Mouse (Mus musculus): ENCODE data around the gene Spata45. TPM values are rescaled to one million over a fixed set of nuclear protein-coding genes. Genes with fewer than 3 reads are reported as not detected.
A peak's percentile ranks its signal among the peaks of the same experiment; 100 is the strongest.

Gene Spata45
- total and polyA plus RNA-seq, 3 experiments = 0.76 TPM; not detected in 2

GRCm38 (mm10) chr1:191021016-191021415 lies 15.4 kb upstream of the Spata45 start:
- H3K4me1 ChIP-seq (ENCODE audit: control insufficient read depth in 1 of 2, insufficient read depth in 2 of 2) = peaks cover 5 to 46% of the 10 kb centered on the region in 2 experiments
- no peaks in the 10 kb centered on the region for H3K9me3 ChIP-seq (replicated peaks; ENCODE audit: low read length)
- H3K36me3 ChIP-seq (replicated peaks in 1 of 2; ENCODE audit: control insufficient read depth in 1 of 2, insufficient read depth in 1 of 2, low read length in 1 of 2) = peaks cover 13 to 32% of the 10 kb centered on the region in 2 experiments
- in situ Hi-C loops (cut with MboI; ENCODE audit: low pct_ligation_motif_present, low pct_unique_long_range_greater_than_20kb, low sequenced_read_pairs) (no loop called here), dilution Hi-C loops (cut with MboI; ENCODE audit: extremely low pct_ligation_motif_present, extremely low pct_unique_long_range_greater_than_20kb, low sequenced_read_pairs) (no loop called here)
- peaks cover 19% of the 10 kb centered on the region for H3K79me2 ChIP-seq (replicated peaks; ENCODE audit: control insufficient read depth, extremely low read depth, insufficient read depth, poor library complexity, severe bottlenecking)
- H3K9ac ChIP-seq (ENCODE audit: insufficient read depth, low read depth) = peak overlapping the region; percentile 37
- no peaks in the 10 kb centered on the region for H3K27me3 ChIP-seq (replicated peaks)
- H3K27ac ChIP-seq (ENCODE audit: insufficient read depth, low read depth) = peak overlapping the region; percentile 95
- H3K4me3 ChIP-seq (replicated peaks in 1 of 3; ENCODE audit: low read depth in 2 of 3, low read length in 2 of 3, poor library complexity in 1 of 3) = peak overlapping the region in 1 of 3 experiments; percentile 7
- no peak for DNase-seq (ENCODE audit: extremely low read depth)
- H3K4me2 ChIP-seq (ENCODE audit: insufficient read depth, low read depth, poor library complexity, severe bottlenecking) = peak overlapping the region; percentile 69
- TF ChIP-seq MAZ (IDR thresholded peaks at IDR 0.05; ENCODE audit: low read depth, low read length) = no peak
- 0 out of 2 replicates have a peak, but pooled peaks have one; percentile 22 for TF ChIP-seq BHLHE40 (IDR thresholded peaks at IDR 0.05; ENCODE audit: low read depth, low read length)

GRCm38 (mm10) chr1:191023140-191023539 lies 13.3 kb upstream of the Spata45 start:
- TF ChIP-seq PAX5 (IDR thresholded peaks at IDR 0.05; ENCODE audit: low read length) (no peak), GABPA (IDR thresholded peaks at IDR 0.05; ENCODE audit: insufficient replicate concordance, low read depth, low read length) (no peak), UBTF (IDR thresholded peaks at IDR 0.05; ENCODE audit: low read depth, low read length) (no peak), USF1 (IDR thresholded peaks at IDR 0.05; ENCODE audit: low read depth, low read length) (no peak), CHD2 (IDR thresholded peaks at IDR 0.05; ENCODE audit: low read length) (no peak), MXI1 (IDR thresholded peaks at IDR 0.05; ENCODE audit: low read depth, low read length) (no peak), CHD1 (IDR thresholded peaks at IDR 0.05; ENCODE audit: low read depth, low read length) (no peak), E2F4 (IDR thresholded peaks at IDR 0.05; ENCODE audit: insufficient replicate concordance, low read depth, low read length) (no peak), HCFC1 (IDR thresholded peaks at IDR 0.05; ENCODE audit: low read depth, low read length) (no peak), NRF1 (IDR thresholded peaks at IDR 0.05; ENCODE audit: low read depth, low read length) (no peak), BHLHE40 (IDR thresholded peaks at IDR 0.05; ENCODE audit: low read depth, low read length) (no peak), MAX (IDR thresholded peaks at IDR 0.05; ENCODE audit: low read length) (no peak), ELF1 (IDR thresholded peaks at IDR 0.05; ENCODE audit: low read depth, low read length) (no peak), POLR2AphosphoS2 (IDR thresholded peaks at IDR 0.05; ENCODE audit: low read depth, low read length) (no peak), EP300 (IDR thresholded peaks at IDR 0.05; ENCODE audit: low read length) (no peak), IRF4 (IDR thresholded peaks at IDR 0.05; ENCODE audit: low read depth, low read length) (no peak), ZKSCAN1 (IDR thresholded peaks at IDR 0.05; ENCODE audit: borderline replicate concordance, low read depth, low read length) (no peak)
- in situ Hi-C loops (cut with MboI; ENCODE audit: low pct_ligation_motif_present, low pct_unique_long_range_greater_than_20kb, low sequenced_read_pairs) = no loop called here
- peaks cover 19% of the 10 kb centered on the region for H3K79me2 ChIP-seq (replicated peaks; ENCODE audit: control insufficient read depth, extremely low read depth, insufficient read depth, poor library complexity, severe bottlenecking)
- no peak overlapping the region for H3K9ac ChIP-seq (ENCODE audit: insufficient read depth, low read depth)
- H3K9me3 ChIP-seq (replicated peaks; ENCODE audit: low read length) = no peaks in the 10 kb centered on the region
- dilution Hi-C loops (cut with MboI; ENCODE audit: extremely low pct_ligation_motif_present, extremely low pct_unique_long_range_greater_than_20kb, low sequenced_read_pairs) = no loop called here
- peaks cover 7 to 20% of the 10 kb centered on the region in 2 experiments for H3K36me3 ChIP-seq (replicated peaks in 1 of 2; ENCODE audit: control insufficient read depth in 1 of 2, insufficient read depth in 1 of 2, low read length in 1 of 2)
- peak overlapping the region in 1 of 3 experiments; percentile 54 for H3K4me3 ChIP-seq (replicated peaks in 1 of 3; ENCODE audit: low read depth in 2 of 3, low read length in 2 of 3, poor library complexity in 1 of 3)
- no peak overlapping the region for H3K27ac ChIP-seq (ENCODE audit: insufficient read depth, low read depth)
- H3K27me3 ChIP-seq (replicated peaks) = no peaks in the 10 kb centered on the region
- peaks cover 0 to 33% of the 10 kb centered on the region in 2 experiments; a peak in 3 of 4 replicates for H3K4me1 ChIP-seq (ENCODE audit: control insufficient read depth in 1 of 2, insufficient read depth in 2 of 2)
- no peak for DNase-seq (ENCODE audit: extremely low read depth)
- H3K4me2 ChIP-seq (ENCODE audit: insufficient read depth, low read depth, poor library complexity, severe bottlenecking) = no peak overlapping the region
